Mouse (Mus musculus): ENCODE measurements around the gene Fank1. TPM values are rescaled to one million over a fixed set of nuclear protein-coding genes. Genes with fewer than 3 reads are reported as not detected.

The Fank1 gene
- polyA plus RNA-seq, 1 experiment from 2014 or later = 4.5 TPM

DNA sequence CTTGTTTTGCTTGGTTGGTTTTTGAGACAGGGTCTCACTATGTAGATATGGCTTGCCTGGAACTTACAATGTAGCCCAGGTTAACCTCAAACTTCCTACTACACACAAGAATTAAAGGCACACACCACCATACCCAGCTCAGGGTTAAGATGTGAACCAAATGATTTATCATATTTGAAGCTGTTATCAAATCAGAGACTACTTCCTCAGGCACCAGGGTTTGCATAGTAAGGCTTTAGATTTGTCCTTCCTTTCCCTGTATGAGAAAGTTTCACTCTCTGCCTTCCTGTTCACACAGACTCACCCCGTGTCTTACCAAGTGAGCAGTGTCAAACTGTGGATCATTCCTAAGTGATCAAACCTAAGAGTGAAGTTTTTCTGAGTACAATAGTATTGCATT, 32.5 kb upstream of the Fank1 start:
- H3K9ac ChIP-seq (ENCODE audit: low read length) = no peak overlapping the region
- peaks cover 9% of the 10 kb centered on the region; the same call in 1 of the 2 replicates for H3K4me1 ChIP-seq (ENCODE audit: control insufficient read depth, insufficient read depth, low read length)
- H3K36me3 ChIP-seq (ENCODE audit: control insufficient read depth, insufficient read depth, low read length) = peaks cover 53% of the 10 kb centered on the region
- H3K27me3 ChIP-seq (replicated peaks; ENCODE audit: control insufficient read depth, insufficient read depth, low read length) = no peaks in the 10 kb centered on the region
- no peak overlapping the region for H3K4me3 ChIP-seq (ENCODE audit: low read depth, low read length)
- no peak overlapping the region; the same call in 1 of the 2 replicates for H3K27ac ChIP-seq (ENCODE audit: low read depth, low read length)
- ATAC-seq (no peak), DNase-seq (ENCODE audit: low spot score) (no peak)
- H3K4me2 ChIP-seq (ENCODE audit: low read length) = no peak overlapping the region
- 86% methylated on average over 1 of the region's 1 CpGs for whole genome bisulfite sequencing
- no peaks in the 10 kb centered on the region for H3K9me3 ChIP-seq (replicated peaks; ENCODE audit: control insufficient read depth, low read length)

DNA sequence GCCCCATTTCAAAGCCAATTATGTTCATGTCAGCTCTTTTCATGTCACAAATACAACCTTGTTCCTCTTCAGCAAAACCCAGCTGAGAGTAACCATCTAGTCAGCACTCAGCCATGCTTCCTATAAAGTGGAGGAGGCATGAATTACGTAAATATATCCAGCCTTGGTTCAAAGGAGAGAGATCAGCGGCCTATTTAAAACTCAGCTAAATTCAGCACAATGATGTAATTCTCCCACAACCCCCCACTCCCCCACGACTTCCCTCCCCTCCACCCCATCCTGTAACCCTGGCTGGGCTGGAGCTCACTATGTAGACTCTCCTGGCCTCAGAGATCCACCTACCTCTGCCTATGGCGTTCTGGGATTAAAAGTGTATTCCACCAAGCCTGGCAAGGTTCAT, 32.0 kb upstream of the Fank1 start:
- no peaks in the 10 kb centered on the region for H3K9me3 ChIP-seq (replicated peaks; ENCODE audit: control insufficient read depth, low read length)
- H3K27me3 ChIP-seq (replicated peaks; ENCODE audit: control insufficient read depth, insufficient read depth, low read length) = no peaks in the 10 kb centered on the region
- peaks cover 51% of the 10 kb centered on the region for H3K36me3 ChIP-seq (ENCODE audit: control insufficient read depth, insufficient read depth, low read length)
- peaks cover 9% of the 10 kb centered on the region; the same call in 1 of the 2 replicates for H3K4me1 ChIP-seq (ENCODE audit: control insufficient read depth, insufficient read depth, low read length)
- no peak overlapping the region for H3K4me3 ChIP-seq (ENCODE audit: low read depth, low read length)
- H3K9ac ChIP-seq (ENCODE audit: low read length) = no peak overlapping the region
- no peak overlapping the region for H3K27ac ChIP-seq (ENCODE audit: low read depth, low read length)
- DNase-seq (ENCODE audit: low spot score) (peak; percentile 19), ATAC-seq (no peak)
- H3K4me2 ChIP-seq (ENCODE audit: low read length) = no peak overlapping the region
- 40% methylated on average over 4 of the region's 4 CpGs for WGBS

DNA sequence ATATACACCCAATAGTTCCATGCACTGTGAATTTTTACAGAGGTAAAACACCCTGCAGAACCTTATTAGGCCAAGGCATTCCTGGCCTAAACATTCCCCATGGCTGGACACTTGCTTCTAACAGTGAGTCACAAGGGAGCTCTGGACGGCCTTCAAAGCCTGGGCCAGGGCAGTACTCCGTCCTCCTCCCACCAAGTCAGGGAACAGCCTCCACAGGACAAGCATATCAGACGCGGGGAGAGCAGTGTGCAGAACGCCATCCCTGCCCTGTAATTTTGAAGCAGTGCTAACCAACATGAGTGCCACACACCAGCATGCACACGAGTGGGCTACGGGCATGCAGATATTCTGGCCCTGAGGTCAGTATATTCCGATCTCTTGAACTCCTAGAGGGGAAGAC, 29.3 kb upstream of the Fank1 start:
- H3K9ac ChIP-seq (ENCODE audit: low read length) = no peak overlapping the region
- WGBS = 91% methylated on average over 8 of the region's 8 CpGs

DNA sequence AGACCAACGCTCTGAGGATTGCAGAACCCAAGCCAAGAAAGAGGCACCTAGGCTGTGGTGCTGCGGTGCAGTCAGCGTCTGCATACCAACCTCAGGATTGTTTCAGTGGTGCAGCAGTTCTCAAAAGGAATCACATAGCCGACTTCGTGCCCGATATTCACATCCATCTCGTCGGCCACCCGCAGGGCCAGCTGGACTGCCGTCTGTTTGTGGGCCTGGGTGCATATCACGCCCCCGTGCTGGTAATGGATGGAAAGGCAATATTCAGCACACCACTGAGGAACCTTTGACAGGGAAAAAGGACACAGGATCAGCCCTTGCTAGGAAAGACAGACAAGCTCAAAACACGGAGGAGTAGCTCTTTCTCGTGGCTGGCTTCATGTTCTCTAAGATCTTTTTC, 27.9 kb upstream of the Fank1 start:
- H3K27me3 ChIP-seq (replicated peaks; ENCODE audit: control insufficient read depth, insufficient read depth, low read length) = no peaks in the 10 kb centered on the region

More for the DNA sequence above, 29.3 kb upstream of the Fank1 start:
- H3K36me3 ChIP-seq (ENCODE audit: control insufficient read depth, insufficient read depth, low read length) = peaks cover 27% of the 10 kb centered on the region
- no peaks in the 10 kb centered on the region for H3K27me3 ChIP-seq (replicated peaks; ENCODE audit: control insufficient read depth, insufficient read depth, low read length)
- H3K4me3 ChIP-seq (ENCODE audit: low read depth, low read length) = no peak overlapping the region
- H3K4me1 ChIP-seq (ENCODE audit: control insufficient read depth, insufficient read depth, low read length) = peaks cover 9% of the 10 kb centered on the region; the same call in 1 of the 2 replicates
- no peak overlapping the region for H3K4me2 ChIP-seq (ENCODE audit: low read length)
- ATAC-seq (no peak), DNase-seq (ENCODE audit: low spot score) (no peak)
- H3K9me3 ChIP-seq (replicated peaks; ENCODE audit: control insufficient read depth, low read length) = no peaks in the 10 kb centered on the region
- no peak overlapping the region for H3K27ac ChIP-seq (ENCODE audit: low read depth, low read length)

DNA sequence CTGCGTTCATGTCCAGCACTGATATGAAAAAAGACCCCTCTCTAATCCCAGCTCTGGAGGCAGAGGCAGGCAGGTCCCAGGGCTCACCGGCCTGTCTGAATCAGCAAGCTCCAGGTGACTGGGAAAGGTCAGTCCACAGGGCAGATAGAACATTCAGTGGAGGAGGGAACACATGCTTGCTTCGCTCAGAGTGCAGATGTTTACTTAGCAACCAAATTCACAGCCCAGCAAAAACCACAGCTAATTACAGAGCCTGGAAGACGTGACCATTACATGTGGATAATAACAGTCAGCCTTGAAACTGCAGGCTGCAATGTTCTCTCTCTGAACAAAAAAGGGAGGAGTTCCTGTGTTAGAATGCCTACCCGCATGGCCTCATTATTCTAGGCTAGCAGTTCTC, 26.0 kb upstream of the Fank1 start:
- 0 out of 2 replicates have a peak, but pooled peaks have one; percentile 23 for ATAC-seq
- 55% methylated on average over 5 of the region's 5 CpGs for WGBS

More for the DNA sequence above, 27.9 kb upstream of the Fank1 start:
- H3K27ac ChIP-seq (ENCODE audit: low read depth, low read length) = no peak overlapping the region
- no peak overlapping the region for H3K4me2 ChIP-seq (ENCODE audit: low read length)
- H3K36me3 ChIP-seq (ENCODE audit: control insufficient read depth, insufficient read depth, low read length) = peaks cover 18% of the 10 kb centered on the region
- WGBS = 87% methylated on average over 14 of the region's 14 CpGs
- no peak for ATAC-seq
- peaks cover 6% of the 10 kb centered on the region; the same call in 1 of the 2 replicates for H3K4me1 ChIP-seq (ENCODE audit: control insufficient read depth, insufficient read depth, low read length)
- DNase-seq (ENCODE audit: low spot score) = no peak
- no peaks in the 10 kb centered on the region for H3K9me3 ChIP-seq (replicated peaks; ENCODE audit: control insufficient read depth, low read length)
- no peak overlapping the region for H3K9ac ChIP-seq (ENCODE audit: low read length)
- no peak overlapping the region for H3K4me3 ChIP-seq (ENCODE audit: low read depth, low read length)

DNA sequence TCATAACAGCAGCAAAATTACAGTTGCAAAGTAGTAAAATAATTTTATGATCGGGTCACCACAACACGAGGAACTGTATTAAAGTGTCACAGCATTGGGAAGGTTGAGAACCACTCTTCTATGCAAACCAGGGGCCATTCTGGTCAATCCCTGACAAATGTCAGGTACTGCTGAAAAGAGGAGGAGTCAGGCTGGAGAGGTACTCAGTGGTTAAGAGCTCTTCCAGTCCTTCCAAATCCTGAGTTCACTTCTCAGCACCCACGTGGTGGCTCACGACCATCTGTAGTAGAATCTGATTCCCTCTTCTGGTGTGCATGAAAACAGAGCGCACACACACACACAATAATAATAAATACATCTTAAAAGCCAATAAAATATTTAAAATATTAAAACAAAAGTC, 25.5 kb upstream of the Fank1 start:
- Histone ChIP-seq H3K36me3 (ENCODE audit: control insufficient read depth, insufficient read depth, low read length) (peaks cover 18% of the 10 kb centered on the region), H3K9me3 (replicated peaks; ENCODE audit: control insufficient read depth, low read length) (no peaks in the 10 kb centered on the region), H3K27me3 (replicated peaks; ENCODE audit: control insufficient read depth, insufficient read depth, low read length) (no peaks in the 10 kb centered on the region), H3K27ac (ENCODE audit: low read depth, low read length) (no peak overlapping the region), H3K9ac (ENCODE audit: low read length) (no peak overlapping the region), H3K4me2 (ENCODE audit: low read length) (no peak overlapping the region), H3K4me1 (ENCODE audit: control insufficient read depth, insufficient read depth, low read length) (no peaks in the 10 kb centered on the region), H3K4me3 (ENCODE audit: low read depth, low read length) (no peak overlapping the region)
- ATAC-seq (no peak), DNase-seq (ENCODE audit: low spot score) (no peak)
- WGBS = 86% methylated on average over 5 of the region's 5 CpGs

More for the DNA sequence above, 26.0 kb upstream of the Fank1 start:
- Histone ChIP-seq H3K4me2 (ENCODE audit: low read length) (no peak overlapping the region), H3K27me3 (replicated peaks; ENCODE audit: control insufficient read depth, insufficient read depth, low read length) (no peaks in the 10 kb centered on the region), H3K27ac (ENCODE audit: low read depth, low read length) (0 out of 2 replicates have a peak overlapping the region, but pooled peaks have one; percentile 9), H3K4me3 (ENCODE audit: low read depth, low read length) (no peak overlapping the region), H3K4me1 (ENCODE audit: control insufficient read depth, insufficient read depth, low read length) (no peaks in the 10 kb centered on the region), H3K36me3 (ENCODE audit: control insufficient read depth, insufficient read depth, low read length) (peaks cover 18% of the 10 kb centered on the region), H3K9ac (ENCODE audit: low read length) (no peak overlapping the region), H3K9me3 (replicated peaks; ENCODE audit: control insufficient read depth, low read length) (no peaks in the 10 kb centered on the region)
- peak; percentile 31 for DNase-seq (ENCODE audit: low spot score)

DNA sequence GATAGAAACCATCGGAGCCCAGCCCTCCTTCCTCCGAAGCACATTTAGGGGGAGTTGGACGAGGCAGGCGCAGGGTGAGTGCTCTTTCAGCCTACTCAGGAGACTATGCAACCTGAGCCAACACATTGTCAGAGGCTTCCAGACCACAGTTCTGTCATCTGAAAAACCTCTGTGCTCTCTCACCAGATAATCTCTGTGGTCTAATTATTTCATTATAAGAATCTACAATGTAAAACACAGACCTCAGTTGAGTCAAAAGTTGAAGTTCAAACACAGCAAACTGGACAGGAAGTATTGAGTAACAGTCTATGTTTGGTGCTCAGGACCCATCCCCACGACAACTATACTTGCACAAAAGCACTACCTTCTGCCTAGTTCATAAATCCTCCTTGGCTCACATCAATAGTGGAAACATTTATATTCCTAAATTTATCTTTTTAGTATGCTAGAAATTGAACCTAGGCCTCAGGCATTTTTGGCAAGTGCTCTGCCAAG, 18.7 kb upstream of the Fank1 start:
- Histone ChIP-seq H3K9ac (ENCODE audit: low read length) (peak overlapping the region; percentile 35; the same call in 1 of the 2 replicates), H3K4me1 (ENCODE audit: control insufficient read depth, insufficient read depth, low read length) (peaks cover 8% of the 10 kb centered on the region; the same call in 1 of the 2 replicates), H3K27me3 (replicated peaks; ENCODE audit: control insufficient read depth, insufficient read depth, low read length) (no peaks in the 10 kb centered on the region), H3K36me3 (ENCODE audit: control insufficient read depth, insufficient read depth, low read length) (no peaks in the 10 kb centered on the region), H3K27ac (ENCODE audit: low read depth, low read length) (no peak overlapping the region), H3K4me3 (ENCODE audit: low read depth, low read length) (peak overlapping the region; percentile 16), H3K9me3 (replicated peaks; ENCODE audit: control insufficient read depth, low read length) (no peaks in the 10 kb centered on the region), H3K4me2 (ENCODE audit: low read length) (peak overlapping the region; percentile 58)
- DNase-seq (ENCODE audit: low spot score) (peak; percentile 20), ATAC-seq (no peak)
- 11% methylated on average over 5 of the region's 5 CpGs for whole genome bisulfite sequencing

DNA sequence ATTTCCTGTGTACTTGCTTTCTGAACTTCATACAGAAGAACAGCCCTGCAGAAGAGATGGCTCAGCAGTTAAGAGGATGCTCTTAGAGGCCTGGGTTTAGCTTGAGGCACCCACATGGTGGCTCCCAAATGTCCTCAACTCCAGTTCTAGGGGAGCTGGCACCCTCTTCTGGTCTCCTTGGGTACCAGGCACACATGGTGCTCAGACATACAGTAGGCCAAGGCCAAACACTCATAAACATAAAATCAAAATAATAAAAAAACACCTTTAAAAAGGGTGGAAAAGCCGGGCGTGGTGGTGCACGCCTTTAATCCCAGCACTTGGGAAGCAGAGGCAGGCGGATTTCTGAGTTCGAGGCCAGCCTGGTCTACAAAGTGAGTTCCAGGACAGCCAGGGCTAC, 17.9 kb upstream of the Fank1 start:
- H3K9me3 ChIP-seq (replicated peaks; ENCODE audit: control insufficient read depth, low read length) = no peaks in the 10 kb centered on the region
- H3K4me3 ChIP-seq (ENCODE audit: low read depth, low read length) = peak overlapping the region; percentile 16; the same call in 1 of the 2 replicates
- 0 out of 2 replicates have a peak overlapping the region, but pooled peaks have one; percentile 13 for H3K9ac ChIP-seq (ENCODE audit: low read length)
- no peak for ATAC-seq
- no peaks in the 10 kb centered on the region for H3K36me3 ChIP-seq (ENCODE audit: control insufficient read depth, insufficient read depth, low read length)
- H3K27me3 ChIP-seq (replicated peaks; ENCODE audit: control insufficient read depth, insufficient read depth, low read length) = no peaks in the 10 kb centered on the region
- H3K4me2 ChIP-seq (ENCODE audit: low read length) = peak overlapping the region; percentile 58
- no peak overlapping the region for H3K27ac ChIP-seq (ENCODE audit: low read depth, low read length)
- no peak for DNase-seq (ENCODE audit: low spot score)
- H3K4me1 ChIP-seq (ENCODE audit: control insufficient read depth, insufficient read depth, low read length) = peaks cover 8% of the 10 kb centered on the region; the same call in 1 of the 2 replicates
- 83% methylated on average over 5 of the region's 5 CpGs for WGBS

DNA sequence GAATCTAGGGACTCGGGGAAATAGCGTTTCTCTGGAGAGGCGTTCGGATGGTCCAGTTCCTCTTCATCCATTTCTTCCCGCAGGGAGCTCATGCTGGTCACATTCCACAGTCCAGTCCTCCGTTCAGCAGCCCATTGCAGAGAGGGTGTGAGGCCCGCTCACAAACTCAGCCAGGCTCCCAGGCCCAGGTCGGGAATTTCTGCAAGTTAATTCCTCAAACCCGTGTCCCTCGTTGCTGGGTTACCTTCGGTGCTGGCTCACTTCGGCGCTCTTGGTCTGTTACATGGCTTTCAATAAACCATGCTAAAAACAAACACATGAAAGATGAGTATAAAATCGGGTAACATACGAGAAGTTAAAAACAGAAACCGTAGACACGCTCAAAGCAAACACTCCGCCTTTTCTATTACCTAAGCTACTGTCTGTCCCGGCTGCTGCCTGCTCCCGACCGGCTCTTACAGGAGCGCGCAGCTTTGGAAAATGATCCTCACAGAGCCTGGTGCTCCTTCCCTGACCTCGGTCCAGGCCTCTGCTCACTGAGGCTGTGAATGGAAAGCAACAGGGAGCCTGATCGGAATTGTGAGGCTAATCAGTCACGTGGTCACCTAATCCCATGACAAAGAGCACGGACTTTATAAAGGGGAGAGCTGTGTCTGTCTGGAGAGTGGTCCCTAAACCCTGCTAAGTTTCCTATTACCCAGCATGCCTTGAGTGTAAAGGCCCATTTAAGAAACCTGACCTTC, 16.9 kb upstream of the Fank1 start:
- Histone ChIP-seq H3K4me3 (ENCODE audit: low read depth, low read length) (peak overlapping the region; percentile 29), H3K9ac (ENCODE audit: low read length) (peak overlapping the region; percentile 60), H3K4me2 (ENCODE audit: low read length) (peak overlapping the region; percentile 58), H3K36me3 (ENCODE audit: control insufficient read depth, insufficient read depth, low read length) (no peaks in the 10 kb centered on the region), H3K27ac (ENCODE audit: low read depth, low read length) (peak overlapping the region; percentile 86), H3K9me3 (replicated peaks; ENCODE audit: control insufficient read depth, low read length) (no peaks in the 10 kb centered on the region), H3K27me3 (replicated peaks; ENCODE audit: control insufficient read depth, insufficient read depth, low read length) (no peaks in the 10 kb centered on the region), H3K4me1 (ENCODE audit: control insufficient read depth, insufficient read depth, low read length) (peaks cover 10% of the 10 kb centered on the region; the same call in 1 of the 2 replicates)
- ATAC-seq (peak; percentile 90), DNase-seq (ENCODE audit: low spot score) (peak; percentile 90)
- 2% methylated on average over 27 of the region's 27 CpGs for WGBS
